Mouse (Mus musculus) hindbrain, embryonic 10.5 days (tissue): ENCODE measurements around the gene Gm16181. TPM values are rescaled to one million over a fixed set of nuclear protein-coding genes. Genes with fewer than 3 reads are reported as not detected.
A peak's percentile ranks its signal among the peaks of the same experiment; 100 is the strongest.

Experiments used
- DNase-seq: peaks from one replicate; pipeline ENCODE4 v3.0.0-alpha.2; 2017; ENCODE audit warnings: low spot score
- H3K27ac ChIP-seq: fragments of 300-500 bp; sonication (generic); 2 replicates; pipeline ENCODE4 v1.5.1; 2016; ENCODE audit warnings: mild to moderate bottlenecking, moderate library complexity
- H3K27me3 ChIP-seq: fragments of 300-500 bp; sonication (generic); 2 replicates; pipeline ENCODE4 v1.6.1; 2016; ENCODE audit warnings: mild to moderate bottlenecking; ENCODE audit not compliant: poor library complexity, insufficient read depth, severe bottlenecking
- H3K36me3 ChIP-seq: fragments of 300-500 bp; sonication (generic); 2 replicates; pipeline ENCODE4 v1.6.1; 2016; ENCODE audit warnings: mild to moderate bottlenecking, moderate library complexity
- H3K4me1 ChIP-seq: fragments of 300-500 bp; sonication (generic); replicated peaks from 2 replicates; pipeline ENCODE4 v1.6.1; 2016; ENCODE audit warnings: mild to moderate bottlenecking
- H3K4me3 ChIP-seq: fragments of 300-500 bp; sonication (generic); 2 replicates; pipeline ENCODE4 v1.5.1; 2016; ENCODE audit warnings: mild to moderate bottlenecking, moderate library complexity
- H3K9me3 ChIP-seq: fragments of 300-500 bp; sonication (generic); 2 replicates; pipeline ENCODE4 v1.6.1; 2016; ENCODE audit warnings: mild to moderate bottlenecking, moderate library complexity
- WGBS: fragments of 180-500 bp; shearing (Covaris S2); methylation state at CpG from one replicate; pipeline ENCODE4 v1.1.7; 2016; 5-methylcytosine and 5-hydroxymethylcytosine counted together
- polyA plus RNA-seq: library from polyadenylated mRNA; unstranded; fragments of >200 nt; fragmentation: Nextera tagmentation; extraction: Ambion mirVana; gene quantifications from 2 replicates; pipeline ENCODE4 v1.2.1, GENCODE M21; 2016

Gene Gm16181
- polyA plus RNA-seq, 1 experiment from 2014 or later, result 0.42 TPM

- H3K4me1 ChIP-seq, result peaks cover 23% of the 10 kb centered on the region
- WGBS, result 86% methylated on average over 11 of the region's 11 CpGs
- H3K36me3 ChIP-seq, result no peaks in the 10 kb centered on the region
- DNase-seq, result no peak
- H3K9me3 ChIP-seq, result no peaks in the 10 kb centered on the region
- no peak overlapping the region for H3K4me3 ChIP-seq
- no peak overlapping the region for H3K27ac ChIP-seq
- peaks cover 95% of the 10 kb centered on the region for H3K27me3 ChIP-seq
These were observed 20.2 kb upstream of the Gm16181 start for GRCm38 (mm10) chr17:35200398-35200797.

GRCm38 (mm10) chr17:35201128-35201527, 19.5 kb upstream of the Gm16181 start:
- peaks cover 16% of the 10 kb centered on the region for H3K4me1 ChIP-seq
- no peaks in the 10 kb centered on the region for H3K36me3 ChIP-seq
- H3K9me3 ChIP-seq, result no peaks in the 10 kb centered on the region
- DNase-seq, result no peak
- 79% methylated on average over 11 of the region's 11 CpGs for WGBS
- H3K27me3 ChIP-seq, result peaks cover 88% of the 10 kb centered on the region
- no peak overlapping the region for H3K27ac ChIP-seq
- H3K4me3 ChIP-seq, result no peak overlapping the region

DNA sequence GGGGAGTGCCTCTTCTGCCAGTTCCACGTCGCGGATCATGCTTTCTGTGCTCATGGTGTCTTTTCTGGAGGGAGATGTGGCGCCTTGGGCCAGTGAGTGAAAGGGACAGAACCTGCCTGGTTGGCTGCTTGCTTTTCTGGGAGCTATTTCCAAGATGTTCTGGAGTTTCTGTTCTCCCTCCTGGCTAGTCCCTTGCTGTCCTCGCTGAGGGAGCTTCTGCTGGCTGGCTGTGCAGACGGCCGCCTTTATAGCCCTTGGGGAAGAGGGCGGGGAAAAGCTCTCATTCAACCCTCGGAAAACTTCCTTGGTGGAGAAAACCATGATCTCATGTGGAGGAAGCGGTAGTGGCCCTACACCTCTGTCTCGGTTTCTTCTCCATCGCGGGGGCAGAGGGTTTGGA, 18.8 kb upstream of the Gm16181 start, which contains the start of gene Tnf:
Gene Tnf, minus strand, starts transcription at position 221 of the 400 bp plus-strand sequence.
- Histone ChIP-seq H3K27me3 (peaks cover 82% of the 10 kb centered on the region), H3K4me3 (no peak within 1 kb of the TSS), H3K27ac (no peak within 1 kb of the TSS), H3K9me3 (no peaks in the 10 kb centered on the region), H3K36me3 (no peaks in the 10 kb centered on the region), H3K4me1 (peaks cover 12% of the 10 kb centered on the region; the same call in 1 of the 2 replicates)
- DNase-seq, result no peak
- 46% methylated on average over 13 of the region's 13 CpGs for WGBS

GRCm38 (mm10) chr17:35202442-35202841, 18.2 kb upstream of the Gm16181 start:
- peaks cover 75% of the 10 kb centered on the region for H3K27me3 ChIP-seq

GRCm38 (mm10) chr17:35204494-35205379, 15.9 kb upstream of the Gm16181 start, which contains the start of gene Lta:
Lta (minus strand) TSS chr17:35205351.
- Histone ChIP-seq H3K27ac (no peak within 1 kb of the TSS), H3K27me3 (peaks cover 58% of the 10 kb centered on the region), H3K9me3 (no peaks in the 10 kb centered on the region), H3K36me3 (no peaks in the 10 kb centered on the region), H3K4me1 (peaks cover 14% of the 10 kb centered on the region; the same call in 1 of the 2 replicates), H3K4me3 (peak within 1 kb of the TSS; percentile 9)
- DNase-seq, result no peak
- 23% methylated on average over 20 of the region's 20 CpGs for WGBS

More at GRCm38 (mm10) chr17:35202442-35202841, 18.2 kb upstream of the Gm16181 start:
- no peak for DNase-seq
- H3K4me3 ChIP-seq, result no peak overlapping the region
- H3K36me3 ChIP-seq, result no peaks in the 10 kb centered on the region
- no peaks in the 10 kb centered on the region for H3K9me3 ChIP-seq
- H3K27ac ChIP-seq, result no peak overlapping the region
- WGBS, result 78% methylated on average over 4 of the region's 4 CpGs
- H3K4me1 ChIP-seq, result peaks cover 12% of the 10 kb centered on the region; the same call in 1 of the 2 replicates

DNA sequence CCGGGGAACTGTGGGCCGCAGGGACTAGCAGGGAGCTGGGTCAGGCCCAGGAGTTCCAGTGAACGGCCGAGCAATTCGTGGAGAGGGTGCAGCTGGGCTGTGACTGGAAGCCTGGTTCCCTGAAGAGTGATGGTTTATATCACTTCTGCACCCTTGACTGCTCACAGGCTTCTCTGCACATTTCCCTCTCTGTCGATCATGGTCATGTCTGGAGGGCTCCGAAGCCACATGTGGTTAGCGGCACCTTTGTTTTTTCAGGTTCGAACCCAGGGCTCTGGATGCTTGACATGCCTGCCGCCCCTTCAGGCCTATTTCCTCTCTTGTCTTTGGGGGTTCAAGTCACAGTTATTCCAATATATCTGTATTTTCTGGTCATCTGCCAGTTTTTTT, 15.3 kb upstream of the Gm16181 start:
- H3K4me3 ChIP-seq, result no peak overlapping the region

DNA sequence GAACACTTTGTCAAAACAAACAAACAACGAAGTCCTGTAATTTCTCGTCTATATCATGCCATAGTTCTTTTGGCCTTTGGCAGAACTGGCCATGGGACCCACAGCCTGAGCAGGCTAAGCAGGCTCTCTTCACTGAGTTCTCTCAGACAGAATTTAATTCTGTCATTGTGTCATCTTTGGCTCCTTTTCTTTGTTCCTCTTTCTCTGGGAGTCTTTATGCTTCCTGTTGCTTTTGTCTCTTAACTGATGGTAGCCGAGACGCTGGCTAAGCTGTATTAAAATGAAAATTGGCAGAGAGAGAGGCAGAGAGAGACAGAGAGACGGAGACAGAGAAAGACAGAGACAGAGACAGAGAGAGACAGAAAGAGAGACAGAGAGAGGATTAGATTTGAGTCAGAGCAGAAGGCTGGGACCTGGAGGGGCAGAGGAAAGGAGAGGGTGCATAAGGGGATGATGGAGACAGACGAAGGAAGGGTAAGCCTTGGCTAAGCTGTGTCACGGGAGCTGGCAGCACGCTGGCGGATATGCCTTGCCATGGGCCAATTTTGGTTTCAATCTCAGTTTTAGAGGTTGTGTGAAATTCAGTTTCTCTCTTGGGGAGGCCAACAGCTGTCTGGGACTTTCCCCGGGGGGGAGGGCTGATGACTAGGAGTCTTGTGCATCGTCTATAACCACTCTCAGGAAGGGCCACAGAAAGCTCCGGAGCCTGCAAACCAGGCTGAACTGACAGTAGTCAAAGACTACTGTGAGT, 10.7 kb upstream of the Gm16181 start:
- Histone ChIP-seq H3K9me3 (no peaks in the 10 kb centered on the region), H3K27ac (no peak overlapping the region), H3K27me3 (peaks cover 5% of the 10 kb centered on the region), H3K4me3 (no peak overlapping the region), H3K4me1 (peaks cover 8% of the 10 kb centered on the region; the same call in 1 of the 2 replicates), H3K36me3 (no peaks in the 10 kb centered on the region)
- WGBS, result 78% methylated on average over 12 of the region's 12 CpGs
- no peak for DNase-seq

More for the DNA sequence above, 15.3 kb upstream of the Gm16181 start:
- no peak for DNase-seq
- 60% methylated on average over 10 of the region's 10 CpGs for WGBS
- Histone ChIP-seq H3K4me1 (peaks cover 16% of the 10 kb centered on the region; the same call in 1 of the 2 replicates), H3K27ac (no peak overlapping the region), H3K27me3 (peaks cover 51% of the 10 kb centered on the region), H3K36me3 (no peaks in the 10 kb centered on the region), H3K9me3 (no peaks in the 10 kb centered on the region)

DNA sequence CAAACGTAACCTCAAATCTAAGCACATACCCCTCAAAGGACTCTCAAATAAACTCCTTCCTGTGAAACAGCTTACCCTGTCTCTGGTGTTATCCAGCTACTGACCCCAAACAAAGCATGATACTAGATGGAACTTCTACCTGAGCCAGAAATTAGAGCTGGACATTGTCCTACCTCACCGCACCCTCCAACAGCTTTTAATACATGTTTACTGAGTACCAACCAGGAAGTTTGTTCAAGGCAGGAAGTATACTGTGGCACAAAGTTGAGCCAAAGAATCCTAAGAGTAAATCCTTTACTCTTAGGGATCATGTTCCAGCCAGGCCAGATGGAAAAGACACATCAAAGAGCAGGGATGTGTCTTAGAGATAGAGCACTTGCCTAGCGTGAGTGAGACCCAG, 10.0 kb upstream of the Gm16181 start:
- Histone ChIP-seq H3K27me3 (no peaks in the 10 kb centered on the region), H3K4me3 (no peak overlapping the region), H3K36me3 (no peaks in the 10 kb centered on the region), H3K27ac (no peak overlapping the region), H3K4me1 (0 out of 2 replicates have a peak, but pooled peaks cover 3% of the 10 kb centered on the region), H3K9me3 (no peaks in the 10 kb centered on the region)
- no peak for DNase-seq
- WGBS, result 87% methylated on average over 3 of the region's 3 CpGs

DNA sequence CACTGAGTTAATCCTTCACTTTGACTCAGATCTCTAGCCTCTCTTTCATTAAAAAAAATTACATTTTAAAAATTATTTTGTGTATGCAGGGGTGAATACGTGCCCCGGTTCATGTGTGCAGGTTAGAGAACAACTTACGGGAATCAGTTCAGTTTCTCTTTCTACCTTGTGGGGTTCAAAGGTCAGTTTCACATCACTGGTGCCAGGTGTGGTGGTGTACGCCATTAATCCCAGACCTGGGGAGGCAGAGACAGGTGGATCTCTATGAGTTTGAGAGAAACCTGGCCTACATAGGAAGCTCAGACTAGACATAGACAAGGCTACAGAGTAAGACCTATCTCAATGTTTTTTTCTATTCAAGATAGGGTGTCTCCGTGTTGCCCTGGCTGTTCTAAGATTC, 7.6 kb upstream of the Gm16181 start:
- Histone ChIP-seq H3K27me3 (no peaks in the 10 kb centered on the region), H3K9me3 (no peaks in the 10 kb centered on the region), H3K4me3 (no peak overlapping the region), H3K4me1 (0 out of 2 replicates have a peak, but pooled peaks cover 3% of the 10 kb centered on the region), H3K27ac (no peak overlapping the region), H3K36me3 (no peaks in the 10 kb centered on the region)
- 95% methylated on average over 5 of the region's 5 CpGs for WGBS
- DNase-seq, result no peak

DNA sequence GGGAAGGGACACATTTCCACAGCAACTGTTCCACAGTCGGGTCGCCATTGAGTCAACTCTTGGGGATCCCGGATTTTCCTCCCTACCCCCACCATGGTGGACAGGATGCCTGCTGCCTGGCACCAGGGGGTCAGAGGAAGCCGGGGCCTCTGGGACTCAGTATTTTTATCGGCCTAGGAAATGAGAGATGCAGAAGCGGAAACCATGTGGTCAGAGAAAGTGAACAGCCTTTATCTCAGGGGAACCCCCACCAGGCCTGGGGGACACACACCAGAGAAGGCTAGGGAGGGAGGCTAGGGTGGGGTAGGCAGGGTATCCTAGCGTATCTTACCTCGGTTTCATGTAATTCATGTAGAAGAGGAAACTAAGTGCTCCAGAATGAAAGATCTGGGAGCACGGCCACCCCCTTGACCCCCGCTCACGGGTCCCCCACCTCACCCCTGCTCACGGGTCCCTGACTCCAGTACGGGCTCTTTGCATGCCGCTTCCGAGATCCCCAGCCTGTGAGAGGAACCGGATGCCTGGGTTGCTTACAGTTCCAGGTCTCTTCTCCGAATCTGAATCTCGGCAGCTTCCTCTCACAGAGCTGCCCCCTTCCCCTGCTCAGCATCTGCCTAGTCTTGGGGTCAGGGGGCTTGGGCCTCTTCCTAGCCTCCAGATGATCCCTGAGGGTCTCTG, 2.0 kb upstream of the Gm16181 start:
- peaks cover 9% of the 10 kb centered on the region; the same call in 1 of the 2 replicates for H3K4me1 ChIP-seq
- no peak overlapping the region for H3K4me3 ChIP-seq
- peaks cover 46% of the 10 kb centered on the region for H3K36me3 ChIP-seq
- no peak for DNase-seq
- WGBS, result 82% methylated on average over 18 of the region's 18 CpGs
- H3K27ac ChIP-seq, result peak overlapping the region; percentile 0; the same call in 1 of the 2 replicates
- H3K27me3 ChIP-seq, result no peaks in the 10 kb centered on the region
- H3K9me3 ChIP-seq, result no peaks in the 10 kb centered on the region

DNA sequence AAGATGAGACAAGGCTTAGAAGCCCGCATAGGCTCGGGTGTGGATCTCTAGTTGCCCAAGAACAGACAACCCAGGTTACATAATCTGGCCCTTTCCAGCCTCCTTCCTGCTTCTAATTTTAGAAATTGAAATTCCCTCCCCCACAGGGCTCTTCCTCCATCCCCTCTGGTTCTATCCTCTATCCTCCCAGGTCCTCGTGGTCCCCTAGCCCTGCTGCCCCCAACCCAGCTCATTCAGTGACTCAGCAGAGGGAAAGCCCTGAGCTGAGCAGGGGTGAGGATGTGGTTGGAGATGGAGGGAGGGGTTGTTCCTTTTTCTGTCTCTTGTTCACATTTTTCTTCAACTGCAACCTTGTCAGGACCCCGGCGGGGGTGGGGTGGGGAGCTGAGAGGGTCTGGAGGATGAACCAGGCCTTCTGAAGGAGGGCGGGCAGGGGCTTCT, 1.0 kb upstream of the Gm16181 start:
- Histone ChIP-seq H3K4me1 (peaks cover 9% of the 10 kb centered on the region; the same call in 1 of the 2 replicates), H3K9me3 (no peaks in the 10 kb centered on the region), H3K27me3 (no peaks in the 10 kb centered on the region), H3K27ac (no peak overlapping the region), H3K4me3 (no peak overlapping the region), H3K36me3 (peaks cover 48% of the 10 kb centered on the region)
- no peak for DNase-seq
- WGBS, result 88% methylated on average over 6 of the region's 6 CpGs

GRCm38 (mm10) chr17:35222299-35222698, 1.7 kb downstream of the Gm16181 start:
- Histone ChIP-seq H3K9me3 (no peaks in the 10 kb centered on the region), H3K4me3 (no peak overlapping the region), H3K36me3 (peaks cover 70% of the 10 kb centered on the region), H3K4me1 (peaks cover 9% of the 10 kb centered on the region; the same call in 1 of the 2 replicates), H3K27ac (no peak overlapping the region), H3K27me3 (no peaks in the 10 kb centered on the region)
- 80% methylated on average over 6 of the region's 6 CpGs for WGBS
- DNase-seq, result no peak
